ENCODE assay signal across 7 mouse cellular contexts in genomic region chr2:91922586-91923414, GRCm38 (mm10). TPM values are rescaled to one million over a fixed set of nuclear protein-coding genes. Genes with fewer than 3 reads are reported as not detected.
DNase-seq lines count a peak whose midpoint lies in the region; ATAC-seq and TF ChIP-seq lines count a peak whose summit lies in the region.

No protein-coding gene starts in this region.

- WGBS in lung, embryonic 14.5 days: 2% methylated on average over 37 of the region's 37 CpGs
- 4% methylated on average over 37 of the region's 37 CpGs for WGBS in lung, adult 2 months
- WGBS in hindbrain, embryonic 14.5 days: 2% methylated on average over 37 of the region's 37 CpGs

- H3K4me2 ChIP-seq in lung, embryonic 14.5 days: peak overlapping the region; percentile 96
- H3K4me2 ChIP-seq in hindbrain, embryonic 14.5 days (replicated peaks): peak overlapping the region; percentile 93
- H3K4me2 ChIP-seq in myocyte (ENCODE audit: low read depth): peak overlapping the region; percentile 93

- peaks cover 47% of the 10 kb centered on the region for H3K27me3 ChIP-seq in lung, embryonic 14.5 days (ENCODE audit: insufficient read depth, low read length)
- peaks cover 59% of the 10 kb centered on the region for H3K27me3 ChIP-seq in hindbrain, embryonic 14.5 days (ENCODE audit: control insufficient read depth, insufficient read depth, low read length)
- peaks cover 7% of the 10 kb centered on the region for H3K27me3 ChIP-seq in myocyte (ENCODE audit: control insufficient read depth, insufficient read depth, insufficient read length)

- H3K79me2 ChIP-seq in myocyte (ENCODE audit: control insufficient read depth, insufficient read depth): no peaks in the 10 kb centered on the region

- H3K4me3 ChIP-seq in lung, embryonic 14.5 days (ENCODE audit: low read depth, low read length): peak overlapping the region; percentile 54
- H3K4me3 ChIP-seq in lung, adult 2 months (replicated peaks; ENCODE audit: extremely low read depth, low read depth, low read length): no peak overlapping the region
- peak overlapping the region; percentile 85 for H3K4me3 ChIP-seq in cortical plate, adult 2 months (ENCODE audit: insufficient read depth, low read length)
- H3K4me3 ChIP-seq in hindbrain, embryonic 14.5 days (replicated peaks; ENCODE audit: low read length): peak overlapping the region; percentile 63
- H3K4me3 ChIP-seq in myocyte: peak overlapping the region; percentile 7

- H3K9ac ChIP-seq in lung, embryonic 14.5 days: no peak overlapping the region; the same call in 1 of the 2 replicates
- no peak overlapping the region for H3K9ac ChIP-seq in hindbrain, embryonic 14.5 days

- no peak for ATAC-seq in lung, embryonic 14.5 days (ENCODE audit: insufficient read depth)
- ATAC-seq in hindbrain, embryonic 14.5 days (ENCODE audit: low FRiP score): no peak
- ATAC-seq in monocyte, adult 5-6 weeks (replicated peaks; ENCODE audit: insufficient number of reproducible peaks, low FRiP score, low TSS enrichment, poor library complexity, severe bottlenecking): no peak

- H3K4me1 ChIP-seq in lung, embryonic 14.5 days (ENCODE audit: insufficient read depth): peaks cover 7% of the 10 kb centered on the region
- H3K4me1 ChIP-seq in lung, adult 2 months (ENCODE audit: control insufficient read depth, insufficient read depth, low read length): peaks cover 16% of the 10 kb centered on the region
- peaks cover 7% of the 10 kb centered on the region for H3K4me1 ChIP-seq in cortical plate, adult 2 months (ENCODE audit: control insufficient read depth, insufficient read depth, low read length)
- peaks cover 13% of the 10 kb centered on the region for H3K4me1 ChIP-seq in hindbrain, embryonic 14.5 days (replicated peaks; ENCODE audit: control insufficient read depth, insufficient read depth, low read length)

- H3K9me3 ChIP-seq in lung, embryonic 14.5 days (ENCODE audit: low read depth, low read length): no peaks in the 10 kb centered on the region
- H3K9me3 ChIP-seq in hindbrain, embryonic 14.5 days (ENCODE audit: control insufficient read depth, low read length): no peaks in the 10 kb centered on the region

- H3K27ac ChIP-seq in lung, embryonic 14.5 days (ENCODE audit: low read depth): no peak overlapping the region
- H3K27ac ChIP-seq in cortical plate, adult 2 months (ENCODE audit: insufficient read depth, low read length): peak overlapping the region; percentile 38; the same call in 1 of the 2 replicates
- H3K27ac ChIP-seq in hindbrain, embryonic 14.5 days: no peak overlapping the region

- H3ac ChIP-seq in myocyte (ENCODE audit: control insufficient read depth, insufficient read length): no peak overlapping the region

- no peak for TF ChIP-seq POLR2A in lung, adult 2 months (IDR thresholded peaks at IDR 0.05; ENCODE audit: borderline replicate concordance, extremely low read depth, low read depth, low read length)
- no peak for TF ChIP-seq POLR2A in cortical plate, adult 2 months (IDR thresholded peaks at IDR 0.05; ENCODE audit: extremely low read depth, insufficient read depth, low read length)
- TF ChIP-seq POLR2A in myocyte (IDR thresholded peaks at IDR 0.05; ENCODE audit: insufficient read length, low read depth): no peak

- DNase-seq in lung, embryonic 14.5 days: no peak
- DNase-seq in lung, adult 2 months: no peak
- no peak for DNase-seq in hindbrain, embryonic 14.5 days (ENCODE audit: low spot score)
- no peak for DNase-seq in layer of hippocampus, adult 9-10 months (ENCODE audit: low spot score)

- peaks cover 5% of the 10 kb centered on the region; the same call in 1 of the 2 replicates for H3K36me3 ChIP-seq in lung, embryonic 14.5 days (ENCODE audit: insufficient read depth)
- H3K36me3 ChIP-seq in hindbrain, embryonic 14.5 days (replicated peaks; ENCODE audit: control insufficient read depth, insufficient read depth): peaks cover 17% of the 10 kb centered on the region
- no peaks in the 10 kb centered on the region for H3K36me3 ChIP-seq in myocyte (ENCODE audit: control insufficient read depth, insufficient read depth)

- no peak for TF ChIP-seq CTCF in lung, embryonic 14.5 days (IDR thresholded peaks at IDR 0.05; ENCODE audit: low read depth)
- TF ChIP-seq CTCF in lung, adult 2 months (IDR thresholded peaks at IDR 0.05; ENCODE audit: insufficient read depth, low read length): no peak
- TF ChIP-seq CTCF in cortical plate, adult 2 months (IDR thresholded peaks at IDR 0.05; ENCODE audit: extremely low read depth, insufficient read depth, low read length): no peak

TF ChIP-seq in myocyte, 11 proteins besides CTCF, POLR2A, EP300 and RAD21:
- TF ChIP-seq MYOG (IDR thresholded peaks at IDR 0.05; ENCODE audit: control insufficient read depth in 1 of 3, insufficient read depth in 1 of 3, insufficient read length in 2 of 3, low read depth in 2 of 3) (no peak), REST (IDR thresholded peaks at IDR 0.05; ENCODE audit: insufficient read depth, insufficient read length) (no peak), SRF (IDR thresholded peaks at IDR 0.05; ENCODE audit: control insufficient read depth, insufficient read length, low read depth) (no peak), POLR2AphosphoS2 (IDR thresholded peaks at IDR 0.05; ENCODE audit: insufficient read length, low read depth) (no peak), CEBPB (IDR thresholded peaks at IDR 0.05; ENCODE audit: insufficient read depth, poor library complexity, severe bottlenecking) (no peak)

RNA-seq across cellular contexts. Expression of gene Chrm4, which starts 4.2 kb away (rescaled TPM):
- polyA plus RNA-seq in lung, embryonic 14.5 days (2014; fragmentation: Nextera tagmentation; extraction: Ambion mirVana): 0.22 and 0.33 TPM in 2 replicates
- polyA plus RNA-seq in lung, adult 2 months (2012; rRNA removed): 0.10 and 0.13 TPM in 2 replicates
- polyA plus RNA-seq in cortical plate, adult 2 months (2012; rRNA removed): 32.9 and 45.0 TPM in 2 replicates
- polyA plus RNA-seq in hindbrain, embryonic 14.5 days (2014; fragmentation: Nextera tagmentation; extraction: Ambion mirVana): 0.52 and 0.67 TPM in 2 replicates
- polyA plus RNA-seq in myocyte (2012; fragmentation: generic; extraction: Trizol): 0.64 TPM
- 0.29 TPM in 1 of 3 replicates, not detected in the others for total RNA-seq in monocyte, adult 5-6 weeks (2017)

RNA-seq across cellular contexts. Expression of gene Mdk, which starts 9.3 kb away (rescaled TPM):
- 1,044 and 1,097 TPM in 2 replicates for polyA plus RNA-seq in lung, embryonic 14.5 days (2014; fragmentation: Nextera tagmentation; extraction: Ambion mirVana)
- 10.0 and 10.1 TPM in 2 replicates for polyA plus RNA-seq in lung, adult 2 months (2012; rRNA removed)
- 38.2 and 38.5 TPM in 2 replicates for polyA plus RNA-seq in cortical plate, adult 2 months (2012; rRNA removed)
- 154 and 171 TPM in 2 replicates for polyA plus RNA-seq in hindbrain, embryonic 14.5 days (2014; fragmentation: Nextera tagmentation; extraction: Ambion mirVana)
- polyA plus RNA-seq in myocyte (2012; fragmentation: generic; extraction: Trizol): 0.29 TPM
- 10.2 TPM in 1 of 3 replicates, not detected in the others for total RNA-seq in monocyte, adult 5-6 weeks (2017)

RNA-seq across cellular contexts. Expression of gene Gm9821, which starts 22.7 kb away (rescaled TPM):
- 0.34 and 1.1 TPM in 2 replicates for polyA plus RNA-seq in lung, embryonic 14.5 days (2014; fragmentation: Nextera tagmentation; extraction: Ambion mirVana)
- polyA plus RNA-seq in lung, adult 2 months (2012; rRNA removed): not detected in 2 replicates
- not detected in 2 replicates for polyA plus RNA-seq in cortical plate, adult 2 months (2012; rRNA removed)
- polyA plus RNA-seq in hindbrain, embryonic 14.5 days (2014; fragmentation: Nextera tagmentation; extraction: Ambion mirVana): 0.39 TPM in 1 of 2 replicates, not detected in the other
- 4.7 TPM for polyA plus RNA-seq in myocyte (2012; fragmentation: generic; extraction: Trizol)
- total RNA-seq in monocyte, adult 5-6 weeks (2017): 0.29 to 0.97 TPM (median 0.32 TPM) in 3 replicates

RNA-seq across cellular contexts. Expression of gene Dgkz, which starts 52.9 kb away (rescaled TPM):
- polyA plus RNA-seq in lung, embryonic 14.5 days (2014; fragmentation: Nextera tagmentation; extraction: Ambion mirVana): 59.2 and 63.9 TPM in 2 replicates
- 252 and 308 TPM in 2 replicates for polyA plus RNA-seq in lung, adult 2 months (2012; rRNA removed)
- 550 and 668 TPM in 2 replicates for polyA plus RNA-seq in cortical plate, adult 2 months (2012; rRNA removed)
- 39.0 and 42.6 TPM in 2 replicates for polyA plus RNA-seq in hindbrain, embryonic 14.5 days (2014; fragmentation: Nextera tagmentation; extraction: Ambion mirVana)
- polyA plus RNA-seq in myocyte (2012; fragmentation: generic; extraction: Trizol): 68.4 TPM
- total RNA-seq in monocyte, adult 5-6 weeks (2017): 83.0 to 148 TPM (median 110 TPM) in 3 replicates

Comparison
In these comparisons a context has a peak if more than half of its experiments do, and no peak if none do; other contexts are left out.
1. RNA of gene Chrm4, which starts 4.2 kb away (polyA plus RNA-seq): 32.9 to 45.0 TPM in cortical plate, adult 2 months; 0.52 to 0.67 TPM in hindbrain, embryonic 14.5 days, 0.64 TPM in myocyte (single experiment), 0.22 to 0.33 TPM in lung, embryonic 14.5 days and 0.10 to 0.13 TPM in lung, adult 2 months; every median in the first group is over 10 times any median in the second.
2. Peak in every context shown above with its lines, with median percentiles within 50 percentile points of each other: H3K4me2 ChIP-seq.